Mouse (Mus musculus) left cerebral cortex, postnatal 25 days (tissue): ENCODE measurements around the gene Sema5a. TPM values are rescaled to one million over a fixed set of nuclear protein-coding genes. Genes with fewer than 3 reads are reported as not detected.

Experiments used
- DNase-seq, 2 experiments: peaks; one replicate each; pipeline ENCODE4 v3.0.0; 2022; ENCODE audit warnings: low spot score in 2 of 2, mixed read lengths in 1 of 2
- intact Hi-C: fragments of 180-260 bp; cut with DNase I; formaldehyde crosslinking; loops from one replicate; pipeline ENCODE4 v1.15.1; 2025
- total RNA-seq, 2 experiments: library from RNA; stranded (reverse); gene quantifications; 2 replicates each; pipeline ENCODE4 v1.2.3; 2021

Sema5a gene
- total RNA-seq, 2 experiments from 2014 or later = 22.7 to 28.7 TPM

DNA sequence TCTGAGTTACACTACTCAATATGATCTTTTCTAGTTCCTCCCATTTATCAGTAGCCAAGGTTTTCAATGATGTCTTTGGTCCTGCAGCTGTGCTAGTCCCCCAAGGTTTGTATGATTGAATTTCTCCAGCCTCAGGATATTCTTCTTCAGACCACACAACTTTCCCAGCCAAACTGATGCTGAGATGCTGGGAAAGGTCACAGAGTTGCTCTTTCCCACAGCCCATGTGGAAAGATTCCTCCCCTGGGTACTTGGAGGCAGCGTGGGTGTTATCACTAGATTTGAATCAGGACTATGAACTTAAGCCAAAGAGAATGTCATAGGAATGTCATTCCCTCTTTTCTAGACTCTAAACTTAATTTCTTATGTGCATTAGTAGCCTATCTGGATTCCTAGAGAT is 431.8 kb downstream of the Sema5a start:
- intact Hi-C loops = no loop called here
- DNase-seq = no peak

DNA sequence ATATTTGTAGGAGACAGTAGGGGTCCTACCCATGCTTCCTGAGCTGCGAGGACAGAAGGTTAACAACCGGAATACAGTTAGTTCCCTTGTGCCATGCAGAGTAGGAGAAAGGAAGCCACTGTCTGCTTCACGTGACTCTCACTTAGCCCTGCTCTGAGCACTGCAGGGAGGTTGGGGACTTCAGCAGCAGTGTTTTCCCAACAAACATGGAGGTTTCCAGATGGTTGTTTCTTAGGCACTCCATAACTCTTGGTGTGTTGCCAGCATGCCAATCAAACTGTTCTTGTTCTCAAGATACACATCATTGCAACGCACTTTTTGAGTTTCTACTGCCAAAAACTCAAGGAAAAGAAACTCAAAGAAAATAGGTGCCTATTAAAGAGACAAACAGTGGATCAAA is 440.5 kb downstream of the Sema5a start:
- intact Hi-C loops = no loop called here
- DNase-seq = no peak

DNA sequence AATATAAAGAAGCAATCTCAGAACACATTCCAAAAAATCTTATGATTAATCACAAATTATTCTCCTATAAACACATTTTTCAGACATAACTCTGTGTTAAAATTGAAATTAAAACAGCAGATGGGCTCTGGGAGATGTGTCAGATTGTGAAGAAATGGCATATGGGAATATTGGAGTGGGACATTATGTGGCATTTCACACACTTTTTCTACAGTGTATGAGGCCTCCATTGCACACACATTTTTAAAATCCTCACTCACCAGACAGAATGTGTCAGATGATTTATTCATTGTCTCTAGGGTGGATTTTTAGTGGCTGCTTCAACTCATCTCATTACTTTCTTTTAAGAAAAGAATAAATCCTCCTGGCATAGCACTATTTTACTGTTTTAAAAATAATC is 446.4 kb downstream of the Sema5a start:
- intact Hi-C loops = no loop called here
- peak in 1 of 2 experiments; percentile 57 for DNase-seq

DNA sequence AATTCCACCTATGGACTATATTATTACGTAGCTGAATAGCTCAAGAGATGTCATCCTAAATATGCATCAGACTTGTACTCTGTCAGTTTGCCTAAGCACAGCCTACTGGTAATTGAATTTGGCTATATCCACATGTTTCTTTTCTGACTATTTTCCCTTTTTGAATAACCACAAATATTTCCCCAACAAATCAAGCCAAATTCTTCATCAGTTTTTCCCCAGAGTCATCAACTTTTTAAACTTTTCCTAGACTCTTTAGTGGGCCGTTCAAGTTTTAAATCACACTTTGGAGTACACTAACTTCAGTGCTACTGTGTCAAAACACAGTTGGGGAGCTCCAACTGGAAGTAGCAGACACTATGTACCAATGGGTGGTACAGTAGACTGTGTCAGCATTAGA is 448.4 kb downstream of the Sema5a start:
- intact Hi-C loops = no loop called here

DNA sequence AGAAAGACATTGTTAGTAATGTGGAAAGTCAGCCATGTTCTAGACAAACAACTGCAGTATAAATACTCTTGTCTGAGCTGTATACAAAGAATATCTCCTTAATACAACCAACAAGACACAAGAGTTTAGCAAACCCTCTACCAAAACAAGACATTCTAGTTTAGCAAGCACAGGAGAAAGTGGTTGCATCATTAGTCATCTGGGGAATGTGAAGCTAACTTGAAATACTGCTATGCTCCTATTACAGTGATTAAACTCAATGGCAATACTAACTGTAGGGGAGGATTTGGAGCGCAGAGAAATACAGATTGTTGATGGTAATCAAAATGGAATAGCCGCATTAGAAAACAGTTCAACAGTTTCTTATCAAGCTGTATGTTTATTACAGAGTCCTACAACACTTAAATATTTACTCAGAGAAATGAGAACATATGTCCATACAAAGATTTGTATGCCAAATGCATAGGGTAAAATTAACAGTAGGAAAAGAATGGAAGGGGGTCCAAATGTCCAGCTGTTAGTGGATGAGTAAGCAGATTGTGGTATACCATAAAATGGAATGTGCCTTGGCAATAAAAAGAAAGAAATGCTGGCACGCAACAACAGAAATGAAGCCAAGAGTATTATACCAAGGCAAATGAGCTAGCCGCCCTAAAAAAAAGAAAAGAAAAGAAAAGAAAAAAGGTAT is 472.8 kb downstream of the Sema5a start:
- peak in 1 of 2 experiments; percentile 25 for DNase-seq
- intact Hi-C loops = loop anchor here (5.0 kb wide), 2 partner anchors 285 to 705 kb away; no protein-coding TSS in a partner anchor

More for the DNA sequence above, 448.4 kb downstream of the Sema5a start:
- no peak for DNase-seq

DNA sequence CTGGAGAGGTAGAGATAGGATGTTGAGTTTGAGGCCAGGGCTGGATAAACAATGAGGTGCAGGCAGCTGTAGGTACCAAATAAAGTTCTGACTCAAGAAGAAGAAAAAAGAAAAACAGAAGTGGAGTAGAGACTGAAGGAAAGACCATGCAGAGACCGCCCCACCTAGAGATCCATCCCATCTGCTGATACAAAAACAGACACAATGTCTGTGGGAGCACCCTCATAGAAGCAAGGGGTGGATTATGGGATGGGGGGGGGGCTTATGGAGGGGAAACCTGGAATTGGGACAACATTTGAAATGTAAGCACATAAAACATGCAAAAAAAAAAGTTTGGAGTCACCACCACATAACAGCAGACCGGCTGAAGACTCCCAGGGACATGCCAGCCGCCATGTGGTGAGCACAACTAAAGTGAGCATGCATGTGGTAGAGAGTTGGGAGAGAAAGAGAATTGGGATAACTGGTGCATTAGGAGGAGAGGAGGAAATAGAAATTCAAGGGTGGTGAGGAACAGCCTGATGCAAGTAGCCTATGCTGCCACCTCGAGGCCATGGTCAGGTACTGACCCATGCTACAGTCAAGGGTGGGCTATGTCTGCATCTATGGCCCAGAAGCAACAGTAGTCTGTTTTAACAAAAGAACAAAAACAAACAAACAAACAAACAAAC is 473.8 kb downstream of the Sema5a start:
- intact Hi-C loops = loop anchor here (2.0 to 5.0 kb wide), 3 partner anchors 286 to 706 kb away; no protein-coding TSS in a partner anchor
- peak; percentile 68 to 69 for DNase-seq

DNA sequence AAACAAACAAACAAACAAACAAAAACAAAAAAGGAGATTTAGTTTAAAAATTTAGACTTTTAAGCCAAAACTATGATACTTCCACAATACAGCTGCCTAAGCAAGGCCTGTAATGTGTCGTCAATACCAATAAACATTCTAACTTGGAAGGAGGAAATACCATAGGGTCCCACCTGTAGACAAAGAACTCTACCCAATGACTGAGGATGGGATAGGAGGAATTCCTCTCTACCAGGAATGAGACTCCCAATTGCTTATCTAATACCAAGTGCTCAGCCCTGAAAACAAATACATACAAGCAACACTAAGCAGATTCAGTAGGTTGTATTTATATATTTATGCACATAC is 474.3 kb downstream of the Sema5a start:
- DNase-seq = no peak
- intact Hi-C loops = loop anchor here (2.0 to 5.0 kb wide), 3 partner anchors 287 to 707 kb away; no protein-coding TSS in a partner anchor

DNA sequence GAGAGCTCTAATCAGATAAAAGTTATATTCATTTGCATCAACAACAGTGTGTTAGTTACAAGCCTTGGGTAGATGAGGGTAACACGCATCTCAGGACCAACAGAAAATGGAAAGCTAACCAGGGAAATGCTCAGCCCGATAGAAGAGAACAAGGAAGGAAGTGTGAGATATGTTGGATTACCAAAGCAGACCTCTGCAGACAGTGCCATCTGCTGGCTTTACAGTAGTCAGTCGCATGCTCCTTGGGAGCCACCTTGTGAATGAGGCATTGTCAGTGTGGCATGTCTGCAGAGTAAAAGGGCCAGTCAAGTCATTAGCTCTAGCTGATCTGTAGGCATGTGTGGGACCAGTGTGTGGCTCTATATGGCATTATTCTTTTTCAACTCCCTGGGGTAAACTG is 486.2 kb downstream of the Sema5a start:
- intact Hi-C loops = loop anchor here (5.0 kb wide), 2 partner anchors 484 to 1119 kb away; no protein-coding TSS in a partner anchor
- DNase-seq = peak; percentile 35 to 72

Other genes starting within 250 kb of the Sema5a start
- not detected for gene Tas2r119, start 67.5 kb upstream of the Sema5a start, total RNA-seq